Mouse (Mus musculus) cerebellum, adult 11-12 months (tissue): Measurements from ENCODE around the gene Mypop.
A peak's percentile ranks its signal among the peaks of the same experiment; 100 is the strongest.

ENCODE experiments used
- DNase-seq: peaks from one replicate; pipeline ENCODE4 v3.0.0; 2022

The Mypop gene

GRCm38 (mm10) chr7:18991660-18992293, 732 bp downstream of the Mypop start:
- peak; percentile 83 for DNase-seq

GRCm38 (mm10) chr7:18992294-18992675, 1.2 kb downstream of the Mypop start:
- peak; percentile 64 for DNase-seq

GRCm38 (mm10) chr7:18993036-18993435, 2.0 kb downstream of the Mypop start:
- DNase-seq, result peak; percentile 27

- DNase-seq, result peak; percentile 29
Measured at GRCm38 (mm10) chr7:18998835-18999234, 7.8 kb downstream of the Mypop start.

- DNase-seq, result peak; percentile 62
Measured at GRCm38 (mm10) chr7:19000421-19000820, 9.4 kb downstream of the Mypop start.

- peak; percentile 73 for DNase-seq
Measured at GRCm38 (mm10) chr7:19001066-19001806, 10.2 kb downstream of the Mypop start.

- no peak for DNase-seq
Measured at GRCm38 (mm10) chr7:19001807-19002085, 10.7 kb downstream of the Mypop start.

- DNase-seq, result peak; percentile 46
Measured at GRCm38 (mm10) chr7:19002115-19002514, 11.1 kb downstream of the Mypop start.

- DNase-seq, result peak; percentile 82
Measured at GRCm38 (mm10) chr7:19002848-19003498, 11.9 kb downstream of the Mypop start.

GRCm38 (mm10) chr7:19003902-19004630, 13.0 kb downstream of the Mypop start, which contains the start of gene Irf2bp1:
Gene Irf2bp1 (plus strand): TSS chr7:19004044.
- peak; percentile 96 for DNase-seq

GRCm38 (mm10) chr7:19004631-19005079, 13.6 kb downstream of the Mypop start:
- no peak for DNase-seq

GRCm38 (mm10) chr7:19005417-19006121, 14.5 kb downstream of the Mypop start:
- peak; percentile 79 for DNase-seq

- DNase-seq, result peak; percentile 83
Measured at GRCm38 (mm10) chr7:19006476-19006875, 15.4 kb downstream of the Mypop start.

- peak; percentile 64 for DNase-seq
Measured at GRCm38 (mm10) chr7:19007026-19007977, 16.3 kb downstream of the Mypop start.

- DNase-seq, result no peak
Measured at GRCm38 (mm10) chr7:19010581-19010980, 19.5 kb downstream of the Mypop start.

- peak; percentile 51 for DNase-seq
Measured at GRCm38 (mm10) chr7:19012025-19012621, 21.1 kb downstream of the Mypop start.

GRCm38 (mm10) chr7:19012882-19013281, 21.8 kb downstream of the Mypop start:
- DNase-seq, result peak; percentile 30

- DNase-seq, result no peak
Measured at GRCm38 (mm10) chr7:19014452-19014851, 23.4 kb downstream of the Mypop start.

GRCm38 (mm10) chr7:19016042-19016441, 25.0 kb downstream of the Mypop start:
- no peak for DNase-seq

- DNase-seq, result no peak
Measured at GRCm38 (mm10) chr7:19017909-19018308, 26.9 kb downstream of the Mypop start.

- DNase-seq, result peak; percentile 41
Measured at GRCm38 (mm10) chr7:19021048-19021447, 30.0 kb downstream of the Mypop start.
